Mouse (Mus musculus): ENCODE results near the gene Cdk14. TPM values are rescaled to one million over a fixed set of nuclear protein-coding genes. Genes with fewer than 3 reads are reported as not detected.
A peak's percentile ranks its signal among the peaks of the same experiment; 100 is the strongest.

Cdk14 gene
- polyA plus RNA-seq, 2 experiments, result 0.68 to 1.4 TPM

GRCm38 (mm10) chr5:5359915-5360314 is 60.2 kb downstream of the Cdk14 start:
- no peak overlapping the region for H3K4me2 ChIP-seq (ENCODE audit: low read depth)
- DNase-seq (ENCODE audit: low read depth in 3 of 3, low spot score in 3 of 3) (no peak), ATAC-seq (ENCODE audit: insufficient read depth) (no peak)
- H3K27ac ChIP-seq, result no peak overlapping the region
- TF ChIP-seq EP300 (IDR thresholded peaks at IDR 0.05; ENCODE audit: low read depth) (no peak), CTCF (IDR thresholded peaks at IDR 0.05; ENCODE audit: low read depth) (no peak)
- no peak overlapping the region for H3K4me3 ChIP-seq (ENCODE audit: insufficient read depth in 1 of 2, low read depth in 2 of 2, low read length in 2 of 2)
- WGBS (ENCODE audit: insufficient replicate concordance), result 61% methylated on average over 3 of the region's 3 CpGs
- H3K9me3 ChIP-seq (ENCODE audit: control insufficient read depth, low read length), result no peaks in the 10 kb centered on the region
- H3K9ac ChIP-seq (replicated peaks), result no peak overlapping the region
- H3K27me3 ChIP-seq (ENCODE audit: control insufficient read depth, insufficient read depth, low read length), result no peaks in the 10 kb centered on the region
- H3K36me3 ChIP-seq (replicated peaks; ENCODE audit: control insufficient read depth, insufficient read depth, low read depth), result no peaks in the 10 kb centered on the region
- no peaks in the 10 kb centered on the region for H3K4me1 ChIP-seq (replicated peaks; ENCODE audit: control insufficient read depth in 2 of 2, insufficient read depth in 2 of 2, low read length in 1 of 2)

GRCm38 (mm10) chr5:5359370-5359769 is 60.7 kb downstream of the Cdk14 start:
- TF ChIP-seq CTCF (IDR thresholded peaks at IDR 0.05; ENCODE audit: low read depth), result peak; percentile 46
- no peak for TF ChIP-seq EP300 (IDR thresholded peaks at IDR 0.05; ENCODE audit: low read depth)
- H3K27me3 ChIP-seq (ENCODE audit: control insufficient read depth, insufficient read depth, low read length), result no peaks in the 10 kb centered on the region
- no peaks in the 10 kb centered on the region for H3K36me3 ChIP-seq (replicated peaks; ENCODE audit: control insufficient read depth, insufficient read depth, low read depth)
- DNase-seq (ENCODE audit: low read depth in 3 of 3, low spot score in 3 of 3) (no peak), ATAC-seq (ENCODE audit: insufficient read depth) (no peak)
- 83% methylated on average over 5 of the region's 5 CpGs for WGBS (ENCODE audit: insufficient replicate concordance)
- no peaks in the 10 kb centered on the region for H3K4me1 ChIP-seq (replicated peaks; ENCODE audit: control insufficient read depth in 2 of 2, insufficient read depth in 2 of 2, low read length in 1 of 2)
- no peaks in the 10 kb centered on the region for H3K9me3 ChIP-seq (ENCODE audit: control insufficient read depth, low read length)
- no peak overlapping the region for H3K9ac ChIP-seq (replicated peaks)
- no peak overlapping the region for H3K4me3 ChIP-seq (ENCODE audit: insufficient read depth in 1 of 2, low read depth in 2 of 2, low read length in 2 of 2)
- no peak overlapping the region for H3K27ac ChIP-seq
- no peak overlapping the region for H3K4me2 ChIP-seq (ENCODE audit: low read depth)

GRCm38 (mm10) chr5:5358019-5358717 is 61.9 kb downstream of the Cdk14 start:
- ATAC-seq (ENCODE audit: insufficient read depth) (no peak), DNase-seq (ENCODE audit: low read depth in 3 of 3, low spot score in 3 of 3) (no peak)
- H3K9ac ChIP-seq (replicated peaks), result no peak overlapping the region
- H3K27ac ChIP-seq, result no peak overlapping the region
- no peaks in the 10 kb centered on the region for H3K9me3 ChIP-seq (ENCODE audit: control insufficient read depth, low read length)
- H3K36me3 ChIP-seq (replicated peaks; ENCODE audit: control insufficient read depth, insufficient read depth, low read depth), result no peaks in the 10 kb centered on the region
- no peak overlapping the region for H3K4me2 ChIP-seq (ENCODE audit: low read depth)
- no peaks in the 10 kb centered on the region for H3K4me1 ChIP-seq (replicated peaks; ENCODE audit: control insufficient read depth in 2 of 2, insufficient read depth in 2 of 2, low read length in 1 of 2)
- no peak for TF ChIP-seq CTCF (IDR thresholded peaks at IDR 0.05; ENCODE audit: low read depth)
- no peak for TF ChIP-seq EP300 (IDR thresholded peaks at IDR 0.05; ENCODE audit: low read depth)
- H3K4me3 ChIP-seq (ENCODE audit: insufficient read depth in 1 of 2, low read depth in 2 of 2, low read length in 2 of 2), result no peak overlapping the region
- no peaks in the 10 kb centered on the region for H3K27me3 ChIP-seq (ENCODE audit: control insufficient read depth, insufficient read depth, low read length)
- WGBS (ENCODE audit: insufficient replicate concordance), result 72% methylated on average over 18 of the region's 18 CpGs

GRCm38 (mm10) chr5:5354684-5355368 is 65.3 kb downstream of the Cdk14 start:
- ATAC-seq (ENCODE audit: insufficient read depth), result no peak
- H3K4me3 ChIP-seq (ENCODE audit: insufficient read depth in 1 of 2, low read depth in 2 of 2, low read length in 2 of 2), result no peak overlapping the region
- WGBS (ENCODE audit: insufficient replicate concordance), result 54% methylated on average over 5 of the region's 5 CpGs
- H3K36me3 ChIP-seq (replicated peaks; ENCODE audit: control insufficient read depth, insufficient read depth, low read depth), result no peaks in the 10 kb centered on the region
- H3K4me1 ChIP-seq (replicated peaks; ENCODE audit: control insufficient read depth in 2 of 2, insufficient read depth in 2 of 2, low read length in 1 of 2), result no peaks in the 10 kb centered on the region
- H3K9ac ChIP-seq (replicated peaks), result no peak overlapping the region
- TF ChIP-seq CTCF (IDR thresholded peaks at IDR 0.05; ENCODE audit: low read depth) (no peak), EP300 (IDR thresholded peaks at IDR 0.05; ENCODE audit: low read depth) (no peak)
- H3K27ac ChIP-seq, result no peak overlapping the region
- DNase-seq (ENCODE audit: low read depth in 3 of 3, low spot score in 3 of 3), result no peak
- H3K4me2 ChIP-seq (ENCODE audit: low read depth), result no peak overlapping the region
- no peaks in the 10 kb centered on the region for H3K9me3 ChIP-seq (ENCODE audit: control insufficient read depth, low read length)
- H3K27me3 ChIP-seq (ENCODE audit: control insufficient read depth, insufficient read depth, low read length), result no peaks in the 10 kb centered on the region

- 26% methylated on average over 1 of the region's 1 CpGs for WGBS (ENCODE audit: insufficient replicate concordance)
- Histone ChIP-seq H3K36me3 (replicated peaks; ENCODE audit: control insufficient read depth, insufficient read depth, low read depth) (no peaks in the 10 kb centered on the region), H3K4me3 (ENCODE audit: insufficient read depth in 1 of 2, low read depth in 2 of 2, low read length in 2 of 2) (no peak overlapping the region), H3K9me3 (ENCODE audit: control insufficient read depth, low read length) (no peaks in the 10 kb centered on the region), H3K4me1 (replicated peaks; ENCODE audit: control insufficient read depth in 2 of 2, insufficient read depth in 2 of 2, low read length in 1 of 2) (no peaks in the 10 kb centered on the region), H3K27ac (no peak overlapping the region), H3K4me2 (ENCODE audit: low read depth) (no peak overlapping the region), H3K9ac (replicated peaks) (no peak overlapping the region), H3K27me3 (ENCODE audit: control insufficient read depth, insufficient read depth, low read length) (no peaks in the 10 kb centered on the region)
- DNase-seq (ENCODE audit: low read depth in 3 of 3, low spot score in 3 of 3) (no peak), ATAC-seq (ENCODE audit: insufficient read depth) (no peak)
- no peak for TF ChIP-seq EP300 (IDR thresholded peaks at IDR 0.05; ENCODE audit: low read depth)
- no peak for TF ChIP-seq CTCF (IDR thresholded peaks at IDR 0.05; ENCODE audit: low read depth)
Observed at GRCm38 (mm10) chr5:5353946-5354345, 66.2 kb downstream of the Cdk14 start.
